In genomic region chr1:34587298-34588096, GRCm38 (mm10) we compare ENCODE assay signal across 19 mouse cellular contexts. TPM values are rescaled to one million over a fixed set of nuclear protein-coding genes. Genes with fewer than 3 reads are reported as not detected.
"Had no signal": no experiment of that assay in that cellular context is flagged by ENCODE, and none has a peak within 500 bp of the region (broad histone marks: within the 10 kb centered on the region; RNA-seq: fewer than 3 reads in every experiment).

No protein-coding gene starts in this region.

- H3K27ac ChIP-seq: lung, embryonic 15.5 days; macrophage; midbrain, embryonic 13.5 days; midbrain, embryonic 15.5 days; neural tube, embryonic 12.5 days had no signal

- H3K36me3 ChIP-seq: lung, embryonic 15.5 days had no signal

- H3K9me3 ChIP-seq: lung, embryonic 15.5 days; megakaryocyte, embryonic 14.5 days; midbrain, embryonic 13.5 days; midbrain, embryonic 15.5 days; neural tube, embryonic 12.5 days had no signal

- H3K9ac ChIP-seq: liver, postnatal 0 days; lung, embryonic 15.5 days; midbrain, embryonic 13.5 days; midbrain, embryonic 15.5 days; neural tube, embryonic 12.5 days had no signal

- H3K4me2 ChIP-seq: lung, embryonic 15.5 days; midbrain, embryonic 11.5 days; midbrain, embryonic 13.5 days; midbrain, embryonic 15.5 days; neural tube, embryonic 12.5 days had no signal

- H3K4me3 ChIP-seq: lung, embryonic 15.5 days; megakaryocyte, embryonic 14.5 days; midbrain, embryonic 13.5 days; midbrain, embryonic 15.5 days; neural tube, embryonic 12.5 days had no signal

- H3K27me3 ChIP-seq: lung, embryonic 15.5 days; midbrain, embryonic 13.5 days; midbrain, embryonic 15.5 days; neural tube, embryonic 12.5 days had no signal

- H3K4me1 ChIP-seq: lung, embryonic 15.5 days; megakaryocyte, embryonic 14.5 days; neural tube, embryonic 12.5 days had no signal

- ATAC-seq: liver, postnatal 0 days; lung, postnatal 0 days; midbrain, embryonic 13.5 days; midbrain, embryonic 15.5 days had no signal

- DNase-seq: liver, postnatal 0 days; lung, adult 2 months; lung, postnatal 14 days; lung, postnatal 36 days; right cerebral cortex, postnatal 14 days; thymus, adult 2 months; thymus, postnatal 36 days had no signal

RNA-seq across cellular contexts. Expression of gene Amer3, which starts 8.0 kb away (rescaled TPM):
- polyA plus RNA-seq: liver, postnatal 0 days; lung, adult 2 months; lung, postnatal 0 days; macrophage; thymus, adult 2 months had no signal

RNA-seq across cellular contexts. Expression of gene Prss40, which starts 26.8 kb away (rescaled TPM):
- polyA plus RNA-seq: liver, postnatal 0 days; lung, adult 2 months; lung, embryonic 15.5 days; lung, postnatal 0 days; macrophage; midbrain, embryonic 11.5 days; midbrain, embryonic 13.5 days; neural tube, embryonic 12.5 days; neural tube, embryonic 14.5 days; spleen, adult 2 months; stomach, embryonic 16.5 days; thymus, adult 2 months had no signal

RNA-seq across cellular contexts. Expression of gene Cfc1, which starts 52.0 kb away (rescaled TPM):
- polyA plus RNA-seq: liver, postnatal 0 days; lung, adult 2 months; lung, postnatal 0 days; macrophage; midbrain, embryonic 11.5 days; midbrain, embryonic 13.5 days; neural tube, embryonic 12.5 days; neural tube, embryonic 14.5 days; spleen, adult 2 months; testis, adult 2 months; thymus, adult 2 months had no signal
